8 mouse cellular contexts compared by ENCODE assay signal in the genomic region with DNA sequence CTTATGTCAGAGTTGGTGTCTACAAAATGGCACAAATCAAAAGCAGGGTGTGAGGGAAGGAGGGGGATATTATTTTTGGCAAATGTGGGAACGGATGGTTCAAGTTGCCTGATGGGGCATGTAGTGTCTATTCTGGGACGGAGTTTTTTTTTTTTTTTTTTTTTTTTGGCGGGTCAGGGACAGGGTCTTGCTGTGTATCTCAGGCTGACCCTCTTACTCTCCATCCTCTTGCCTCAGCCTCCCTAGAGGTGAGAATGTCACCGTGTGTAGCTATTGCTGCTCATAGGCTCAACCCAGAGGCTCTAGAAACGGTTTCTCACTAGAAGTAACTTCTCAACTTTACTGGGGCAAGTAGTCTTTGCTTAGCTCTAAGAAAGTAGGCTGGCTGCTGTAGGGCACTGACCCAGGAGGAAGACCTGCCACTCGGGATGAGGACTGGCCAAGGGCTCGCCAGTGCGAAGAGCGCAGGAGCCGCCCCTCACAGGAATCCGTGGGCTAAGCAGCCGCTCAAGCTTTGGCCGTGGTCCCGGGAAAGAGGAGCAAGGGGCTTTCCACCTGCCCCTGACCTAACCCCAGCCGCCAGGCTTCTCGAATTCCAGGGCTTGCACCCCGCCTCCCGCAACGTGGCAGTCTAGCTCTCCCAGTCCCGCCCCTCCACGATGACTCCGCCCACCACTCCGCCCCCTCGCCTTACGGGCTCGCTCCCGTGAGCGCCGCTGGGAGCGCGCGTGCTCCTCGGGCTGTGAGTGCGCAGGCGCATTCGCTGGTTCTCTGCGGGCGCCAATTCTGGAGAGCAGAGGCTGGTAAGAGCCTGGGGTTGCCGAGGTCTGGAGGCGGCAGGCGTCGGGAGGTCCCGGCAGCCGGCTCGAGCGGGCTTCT. TPM values are rescaled to one million over a fixed set of nuclear protein-coding genes. Genes with fewer than 3 reads are reported as not detected.
DNase-seq lines count a peak whose midpoint lies in the region; ATAC-seq and TF ChIP-seq lines count a peak whose summit lies in the region.

A gene (plus strand): TSS at position 761 of the 879 bp plus-strand sequence.

- DNase-seq in 3T3-L1 (ENCODE audit: low read depth, low spot score), result peak; percentile 93
- peak; percentile 95 to 97 for DNase-seq in adrenal gland, postnatal 4 days (ENCODE audit: low spot score in 2 of 2)
- DNase-seq in embryonic facial prominence, embryonic 14.5 days (ENCODE audit: low spot score), result peak; percentile 96
- peak; percentile 96 to 99 for DNase-seq in heart, adult 2 months
- DNase-seq in kidney, adult 8-10 months, result peak; percentile 94 to 97
- peak; percentile 94 to 97 for DNase-seq in spleen, postnatal 10 days (ENCODE audit: low spot score in 2 of 2)

- 0 out of 2 replicates have a peak, but pooled peaks have one; percentile 48 for TF ChIP-seq POLR2A in heart, adult 2 months (IDR thresholded peaks at IDR 0.05; ENCODE audit: insufficient read depth, low read depth, low read length)

- H3K9ac ChIP-seq in embryonic facial prominence, embryonic 14.5 days (ENCODE audit: low read depth, low read length), result peak within 1 kb of the TSS; percentile 91
- peak within 1 kb of the TSS; percentile 80 for H3K9ac ChIP-seq in heart, adult 2 months (ENCODE audit: low read depth, low read length)
- H3K9ac ChIP-seq in limb, embryonic 13.5 days, result peak within 1 kb of the TSS; percentile 89
- peak within 1 kb of the TSS; percentile 90 for H3K9ac ChIP-seq in midbrain, embryonic 16.5 days (ENCODE audit: low read depth, low read length)

- peaks cover 7% of the 10 kb centered on the region for H3K36me3 ChIP-seq in embryonic facial prominence, embryonic 14.5 days (ENCODE audit: control insufficient read depth, insufficient read depth, low read length)
- no peaks in the 10 kb centered on the region for H3K36me3 ChIP-seq in heart, adult 2 months (ENCODE audit: control insufficient read depth, insufficient read depth, low read length)
- peaks cover 11% of the 10 kb centered on the region for H3K36me3 ChIP-seq in limb, embryonic 13.5 days
- H3K36me3 ChIP-seq in midbrain, embryonic 16.5 days (ENCODE audit: control insufficient read depth, insufficient read depth, low read length), result no peaks in the 10 kb centered on the region

- peak; percentile 97 for ATAC-seq in embryonic facial prominence, embryonic 14.5 days (ENCODE audit: low read depth)
- ATAC-seq in limb, embryonic 13.5 days (ENCODE audit: low FRiP score, low read depth), result peak; percentile 93
- peak; percentile 95 for ATAC-seq in midbrain, embryonic 16.5 days

- intact Hi-C loops in heart, adult 2 months (cut with DNase I), result loop anchor here (2.0 to 10.0 kb wide), 2 partner anchors 54 to 210 kb away; a partner anchor contains a TSS

- H3K4me3 ChIP-seq in embryonic facial prominence, embryonic 14.5 days (ENCODE audit: low read depth, low read length), result peak within 1 kb of the TSS; percentile 78
- peak within 1 kb of the TSS; percentile 82 for H3K4me3 ChIP-seq in heart, adult 2 months
- H3K4me3 ChIP-seq in limb, embryonic 13.5 days, result peak within 1 kb of the TSS; percentile 71
- H3K4me3 ChIP-seq in midbrain, embryonic 16.5 days (ENCODE audit: low read depth, low read length), result peak within 1 kb of the TSS; percentile 79

- H3K4me1 ChIP-seq in embryonic facial prominence, embryonic 14.5 days (ENCODE audit: control insufficient read depth, insufficient read depth, low read length), result peaks cover 7% of the 10 kb centered on the region; the same call in 1 of the 2 replicates
- peaks cover 3% of the 10 kb centered on the region for H3K4me1 ChIP-seq in heart, adult 2 months (ENCODE audit: control insufficient read depth, insufficient read depth, low read length)
- peaks cover 7% of the 10 kb centered on the region; the same call in 1 of the 2 replicates for H3K4me1 ChIP-seq in limb, embryonic 13.5 days
- no peaks in the 10 kb centered on the region; the same call in 1 of the 2 replicates for H3K4me1 ChIP-seq in midbrain, embryonic 16.5 days (ENCODE audit: control insufficient read depth, insufficient read depth, low read length)

- H3K27me3 ChIP-seq in embryonic facial prominence, embryonic 14.5 days (replicated peaks; ENCODE audit: control insufficient read depth, insufficient read depth, low read length), result no peaks in the 10 kb centered on the region
- no peaks in the 10 kb centered on the region for H3K27me3 ChIP-seq in heart, adult 2 months (ENCODE audit: control insufficient read depth, insufficient read depth, low read length)
- H3K27me3 ChIP-seq in limb, embryonic 13.5 days, result no peaks in the 10 kb centered on the region
- H3K27me3 ChIP-seq in midbrain, embryonic 16.5 days (ENCODE audit: control insufficient read depth, insufficient read depth, low read depth, low read length), result no peaks in the 10 kb centered on the region

- no peaks in the 10 kb centered on the region for H3K79me2 ChIP-seq in heart, adult 2 months (replicated peaks; ENCODE audit: control insufficient read depth, insufficient read depth, low read length)

- 11% methylated on average over 14 of the region's 46 CpGs for WGBS in embryonic facial prominence, embryonic 14.5 days
- 3% methylated on average over 40 of the region's 46 CpGs for WGBS in heart, adult 2 months
- WGBS in limb, embryonic 13.5 days, result 4% methylated on average over 46 of the region's 46 CpGs
- WGBS in midbrain, embryonic 16.5 days, result 4% methylated on average over 43 of the region's 46 CpGs

- H3K27ac ChIP-seq in embryonic facial prominence, embryonic 14.5 days (replicated peaks; ENCODE audit: low read depth, low read length), result peak within 1 kb of the TSS; percentile 78
- H3K27ac ChIP-seq in heart, adult 2 months, result peak within 1 kb of the TSS; percentile 77
- H3K27ac ChIP-seq in limb, embryonic 13.5 days, result peak within 1 kb of the TSS; percentile 73; the same call in 1 of the 2 replicates
- peak within 1 kb of the TSS; percentile 57 for H3K27ac ChIP-seq in midbrain, embryonic 16.5 days (ENCODE audit: low read length)

- peak within 1 kb of the TSS; percentile 65 for H3K4me2 ChIP-seq in embryonic facial prominence, embryonic 14.5 days (ENCODE audit: low read depth, low read length)
- H3K4me2 ChIP-seq in limb, embryonic 13.5 days (replicated peaks), result peak within 1 kb of the TSS; percentile 76
- peak within 1 kb of the TSS; percentile 94 for H3K4me2 ChIP-seq in midbrain, embryonic 16.5 days (ENCODE audit: low read length)

- peak; percentile 35 for TF ChIP-seq CTCF in heart, adult 2 months (IDR thresholded peaks at IDR 0.05)

- TF ChIP-seq EP300 in heart, adult 2 months (IDR thresholded peaks at IDR 0.05; ENCODE audit: insufficient read depth, low read depth, low read length), result no peak

- no peaks in the 10 kb centered on the region for H3K9me3 ChIP-seq in embryonic facial prominence, embryonic 14.5 days (ENCODE audit: control insufficient read depth, low read length)
- H3K9me3 ChIP-seq in limb, embryonic 13.5 days, result no peaks in the 10 kb centered on the region
- H3K9me3 ChIP-seq in midbrain, embryonic 16.5 days (replicated peaks; ENCODE audit: control insufficient read depth, low read length, poor library complexity, severe bottlenecking), result no peaks in the 10 kb centered on the region

RNA-seq across cellular contexts. Expression of the gene that starts here (rescaled TPM):
- 10 to 100 TPM; 17.0 to 18.8 TPM for total RNA-seq in adrenal gland, postnatal 4 days (2021)
- polyA plus RNA-seq in embryonic facial prominence, embryonic 14.5 days (2014; fragmentation: Nextera tagmentation; extraction: Ambion mirVana), result 17.9 and 18.2 TPM in 2 replicates
- total RNA-seq in heart, adult 2 months (2021), result 1 to 10 TPM; 5.9 to 7.0 TPM
- 1.8 and 5.8 TPM in 2 replicates for polyA plus RNA-seq in heart, adult 2 months (2012; rRNA removed)
- polyA plus RNA-seq in limb, embryonic 13.5 days (2015; fragmentation: Nextera tagmentation; extraction: Ambion mirVana), result 20.5 and 21.9 TPM in 2 replicates
- polyA plus RNA-seq in midbrain, embryonic 16.5 days (2015; fragmentation: Nextera tagmentation; extraction: Ambion mirVana), result 12.3 and 13.3 TPM in 2 replicates

Comparison
In these comparisons a context has a peak if more than half of its experiments do, and no peak if none do; other contexts are left out.
1. Peak in every context shown above with its lines: DNase-seq, ATAC-seq, H3K4me3 ChIP-seq and H3K27ac ChIP-seq.